In genomic region chr16:24992494-24992893, GRCm38 (mm10) we compare ENCODE assay signal across 21 mouse cellular contexts.
DNase-seq lines count a peak whose midpoint lies in the region; ATAC-seq and TF ChIP-seq lines count a peak whose summit lies in the region.
"Had no signal": no experiment of that assay in that cellular context is flagged by ENCODE, and none has a peak within 500 bp of the region (broad histone marks: within the 10 kb centered on the region; RNA-seq: fewer than 3 reads in every experiment).

No protein-coding gene starts in this region.

- no peak for ATAC-seq in intestine, embryonic 15.5 days
- no peak for ATAC-seq in intestine, postnatal 0 days
- no peak for ATAC-seq in stomach, postnatal 0 days (ENCODE audit: low FRiP score, low TSS enrichment)
- ATAC-seq: forebrain, embryonic 16.5 days; hindbrain, embryonic 16.5 days; inflammation-experienced regulatory T-cells, adult 6 months had no signal

- 0 out of 2 replicates have a peak overlapping the region, but pooled peaks have one; percentile 36 for H3K27ac ChIP-seq in intestine, embryonic 15.5 days
- H3K27ac ChIP-seq in intestine, postnatal 0 days (ENCODE audit: low read depth, low read length): no peak overlapping the region
- H3K27ac ChIP-seq in stomach, postnatal 0 days (replicated peaks): peak overlapping the region; percentile 45; the same call in 1 of the 2 replicates
- H3K27ac ChIP-seq: embryonic facial prominence, embryonic 12.5 days; forebrain, embryonic 12.5 days; hindbrain, embryonic 12.5 days had no signal

- no peak for TF ChIP-seq CTCF in intestine, postnatal 0 days (IDR thresholded peaks at IDR 0.05; ENCODE audit: low read depth)
- TF ChIP-seq CTCF in stomach, postnatal 0 days (IDR thresholded peaks at IDR 0.05; ENCODE audit: low read depth): no peak

- H3K9me3 ChIP-seq in intestine, embryonic 15.5 days: no peaks in the 10 kb centered on the region
- no peaks in the 10 kb centered on the region for H3K9me3 ChIP-seq in intestine, postnatal 0 days (ENCODE audit: control insufficient read depth)
- no peaks in the 10 kb centered on the region for H3K9me3 ChIP-seq in stomach, postnatal 0 days (ENCODE audit: control insufficient read depth, low read length)
- H3K9me3 ChIP-seq: embryonic facial prominence, embryonic 12.5 days; forebrain, embryonic 12.5 days; heart, embryonic 12.5 days; hindbrain, embryonic 12.5 days had no signal

- 72% methylated on average over 11 of the region's 11 CpGs for WGBS in intestine, embryonic 15.5 days
- WGBS in intestine, postnatal 0 days: 84% methylated on average over 11 of the region's 11 CpGs
- WGBS in stomach, postnatal 0 days: 75% methylated on average over 11 of the region's 11 CpGs

- no peak overlapping the region for H3K4me3 ChIP-seq in intestine, embryonic 15.5 days (replicated peaks)
- no peak overlapping the region for H3K4me3 ChIP-seq in intestine, postnatal 0 days (ENCODE audit: low read depth, low read length)
- H3K4me3 ChIP-seq in stomach, postnatal 0 days (ENCODE audit: low read depth, low read length): no peak overlapping the region
- H3K4me3 ChIP-seq: embryonic facial prominence, embryonic 12.5 days; forebrain, embryonic 12.5 days; heart, embryonic 12.5 days; hindbrain, embryonic 12.5 days had no signal

- DNase-seq in NIH3T3 (ENCODE audit: low read depth): peak; percentile 64
- peak; percentile 24 for DNase-seq in mesoderm, embryonic 11.5 days (ENCODE audit: low read depth, low spot score)
- no peak for DNase-seq in stomach, postnatal 0 days (ENCODE audit: low spot score)
- no peak for DNase-seq in thymus, adult 18-20 months
- DNase-seq in frontal cortex, adult 2 months (ENCODE audit: extremely low spot score in 1 of 2, low spot score in 1 of 2): no peak
- DNase-seq: adrenal gland, postnatal 25 days; cerebellum, adult 11-12 months; cerebellum, adult 9-11 months; cerebellum, postnatal 36 days; gastrocnemius, postnatal 14 days; heart, postnatal 36 days had no signal

- H3K36me3 ChIP-seq in intestine, embryonic 15.5 days: no peaks in the 10 kb centered on the region
- no peaks in the 10 kb centered on the region; the same call in 1 of the 2 replicates for H3K36me3 ChIP-seq in intestine, postnatal 0 days (ENCODE audit: control insufficient read depth, insufficient read depth)
- H3K36me3 ChIP-seq in stomach, postnatal 0 days (ENCODE audit: control insufficient read depth, insufficient read depth, low read length): no peaks in the 10 kb centered on the region
- H3K36me3 ChIP-seq: embryonic facial prominence, embryonic 12.5 days; forebrain, embryonic 12.5 days; heart, embryonic 12.5 days; hindbrain, embryonic 12.5 days had no signal

- H3K4me1 ChIP-seq in intestine, embryonic 15.5 days (replicated peaks): no peaks in the 10 kb centered on the region
- H3K4me1 ChIP-seq in intestine, postnatal 0 days (replicated peaks; ENCODE audit: control insufficient read depth, insufficient read depth, low read length): no peaks in the 10 kb centered on the region
- H3K4me1 ChIP-seq in stomach, postnatal 0 days (replicated peaks; ENCODE audit: control insufficient read depth, insufficient read depth): no peaks in the 10 kb centered on the region
- H3K4me1 ChIP-seq: forebrain, embryonic 12.5 days; hindbrain, embryonic 12.5 days had no signal

- H3K4me2 ChIP-seq in intestine, embryonic 15.5 days (replicated peaks): no peak overlapping the region
- no peak overlapping the region for H3K4me2 ChIP-seq in intestine, postnatal 0 days (replicated peaks; ENCODE audit: low read depth)
- no peak overlapping the region for H3K4me2 ChIP-seq in stomach, postnatal 0 days (replicated peaks; ENCODE audit: low read depth)
- H3K4me2 ChIP-seq: embryonic facial prominence, embryonic 12.5 days; forebrain, embryonic 12.5 days; heart, embryonic 12.5 days; hindbrain, embryonic 12.5 days had no signal

- no peak for TF ChIP-seq EP300 in stomach, postnatal 0 days (optimal IDR thresholded peaks at IDR 0.05)

- H3K9ac ChIP-seq in intestine, embryonic 15.5 days: no peak overlapping the region
- no peak overlapping the region for H3K9ac ChIP-seq in intestine, postnatal 0 days (ENCODE audit: low read depth, low read length)
- no peak overlapping the region for H3K9ac ChIP-seq in stomach, postnatal 0 days (ENCODE audit: low read length)
- H3K9ac ChIP-seq: embryonic facial prominence, embryonic 12.5 days; forebrain, embryonic 12.5 days; heart, embryonic 12.5 days; hindbrain, embryonic 12.5 days had no signal

- H3K27me3 ChIP-seq in intestine, embryonic 15.5 days (replicated peaks): no peaks in the 10 kb centered on the region
- H3K27me3 ChIP-seq in intestine, postnatal 0 days (replicated peaks; ENCODE audit: control insufficient read depth, insufficient read depth, low read length): no peaks in the 10 kb centered on the region
- H3K27me3 ChIP-seq in stomach, postnatal 0 days (ENCODE audit: control insufficient read depth, insufficient read depth, low read length): no peaks in the 10 kb centered on the region
- H3K27me3 ChIP-seq: CH12.LX; embryonic facial prominence, embryonic 12.5 days; forebrain, embryonic 12.5 days; heart, embryonic 12.5 days; hindbrain, embryonic 12.5 days had no signal

Comparison
In these comparisons a context has a peak if more than half of its experiments do, and no peak if none do; other contexts are left out.
1. DNase-seq: peak in NIH3T3 (single experiment) and mesoderm, embryonic 11.5 days (single experiment); none in stomach, postnatal 0 days (single experiment), thymus, adult 18-20 months (0 of 2) and frontal cortex, adult 2 months (0 of 2).